Mouse (Mus musculus) naive thymus-derived CD4-positive, alpha-beta T cell, adult 2 months (primary cell): Measurements from ENCODE around the gene Kcnn4.

Experiments
- DNase-seq: peaks from one replicate; pipeline ENCODE4 v3.0.0-alpha.2; 2011; ENCODE audit warnings: low read depth

Kcnn4 gene

DNA sequence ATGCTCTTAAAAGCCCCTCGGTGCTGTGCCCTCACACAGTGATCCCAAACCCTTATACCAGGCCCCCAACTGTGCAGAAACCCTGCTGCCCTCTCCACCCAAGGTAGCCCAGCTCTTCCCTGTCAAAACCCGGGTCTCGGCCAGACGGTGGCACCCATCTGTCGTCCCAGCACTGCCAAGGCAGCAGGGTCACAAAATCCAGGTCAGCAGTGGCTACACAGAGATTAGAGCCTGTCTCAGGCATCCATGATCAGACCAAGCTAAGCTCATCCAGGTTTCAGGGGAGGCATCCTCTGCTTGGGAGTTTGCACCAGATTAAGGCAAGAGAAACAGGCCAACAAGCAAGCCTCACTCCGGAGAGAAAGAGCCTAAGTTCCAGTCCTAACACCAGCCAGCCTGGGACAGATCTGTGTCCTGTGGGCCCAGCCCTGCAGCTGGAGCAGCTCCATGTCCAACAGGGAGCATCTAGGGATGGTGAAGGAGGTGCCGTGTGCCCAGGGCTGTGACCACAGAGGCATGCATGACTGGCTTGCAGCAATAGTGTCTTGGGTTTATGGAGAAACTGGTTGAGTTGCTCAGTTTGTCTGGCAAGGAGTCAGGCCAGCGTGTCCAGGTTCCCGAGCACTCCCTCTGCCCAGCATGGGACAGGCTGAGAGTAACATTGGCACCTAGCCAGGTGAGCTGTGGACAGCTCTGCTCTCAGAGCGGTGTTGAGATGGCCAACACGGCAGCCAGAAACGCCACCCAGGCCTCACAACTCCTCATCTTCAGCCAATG lies 54.1 kb downstream of the Kcnn4 start:
- no peak for DNase-seq

DNA sequence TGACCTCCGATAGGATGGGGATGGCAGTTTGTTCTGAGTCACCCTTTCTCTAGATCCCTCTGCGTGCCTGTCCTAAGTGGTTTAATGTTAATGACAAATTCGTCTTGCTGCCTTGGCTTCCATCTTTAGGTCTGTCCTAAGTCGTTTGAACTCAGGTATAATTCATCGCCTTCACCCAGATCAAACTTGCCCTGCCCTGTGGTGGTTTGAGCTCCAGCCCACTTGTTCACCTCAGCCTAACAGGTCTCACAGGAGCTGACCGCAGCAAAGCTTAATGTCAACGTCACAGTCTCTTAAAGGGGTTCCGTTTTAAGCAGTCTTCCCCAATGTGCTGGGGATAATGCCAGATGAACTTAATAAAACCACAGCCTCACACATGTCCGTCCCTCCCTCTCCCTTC lies 55.9 kb downstream of the Kcnn4 start:
- DNase-seq: no peak

DNA sequence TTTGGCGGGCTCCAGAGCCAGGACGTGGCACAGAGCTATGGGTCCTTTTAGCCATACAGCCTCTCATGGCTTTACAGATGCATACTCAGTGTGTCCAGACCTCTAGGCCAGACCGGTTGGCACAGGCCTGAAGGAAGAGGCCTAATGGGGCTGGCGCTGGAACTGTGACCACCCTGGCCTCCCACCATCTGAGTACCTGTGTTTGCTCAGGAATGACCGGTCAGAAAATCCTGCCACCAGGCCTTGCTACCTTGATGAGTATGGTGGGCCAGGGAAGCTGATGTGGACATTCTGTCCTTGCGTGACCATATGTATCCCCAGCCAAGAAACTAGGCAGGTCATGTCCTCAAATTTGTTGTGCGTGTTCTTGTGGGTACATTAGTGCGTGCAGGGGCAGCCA lies 57.1 kb downstream of the Kcnn4 start:
- no peak for DNase-seq

DNA sequence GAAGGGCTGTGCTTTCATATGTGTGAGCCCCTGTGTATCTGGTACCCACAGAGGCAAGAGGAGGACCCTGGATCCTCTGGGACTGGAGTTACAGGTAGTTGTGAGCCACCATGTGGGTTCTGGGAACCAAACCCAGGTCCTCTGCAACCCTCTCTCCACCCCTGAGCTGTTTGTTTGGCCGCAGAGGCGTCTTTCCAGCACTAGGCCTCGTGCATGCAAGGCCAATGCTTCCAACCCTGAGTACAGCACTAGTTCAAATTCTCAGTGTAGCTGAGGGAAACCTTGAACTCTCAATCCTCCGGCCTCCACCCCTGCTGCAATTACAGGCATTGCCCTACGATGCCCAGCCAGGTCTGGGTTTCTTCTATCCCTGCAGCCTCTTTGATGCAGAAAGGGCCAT lies 58.7 kb downstream of the Kcnn4 start:
- DNase-seq: no peak

DNA sequence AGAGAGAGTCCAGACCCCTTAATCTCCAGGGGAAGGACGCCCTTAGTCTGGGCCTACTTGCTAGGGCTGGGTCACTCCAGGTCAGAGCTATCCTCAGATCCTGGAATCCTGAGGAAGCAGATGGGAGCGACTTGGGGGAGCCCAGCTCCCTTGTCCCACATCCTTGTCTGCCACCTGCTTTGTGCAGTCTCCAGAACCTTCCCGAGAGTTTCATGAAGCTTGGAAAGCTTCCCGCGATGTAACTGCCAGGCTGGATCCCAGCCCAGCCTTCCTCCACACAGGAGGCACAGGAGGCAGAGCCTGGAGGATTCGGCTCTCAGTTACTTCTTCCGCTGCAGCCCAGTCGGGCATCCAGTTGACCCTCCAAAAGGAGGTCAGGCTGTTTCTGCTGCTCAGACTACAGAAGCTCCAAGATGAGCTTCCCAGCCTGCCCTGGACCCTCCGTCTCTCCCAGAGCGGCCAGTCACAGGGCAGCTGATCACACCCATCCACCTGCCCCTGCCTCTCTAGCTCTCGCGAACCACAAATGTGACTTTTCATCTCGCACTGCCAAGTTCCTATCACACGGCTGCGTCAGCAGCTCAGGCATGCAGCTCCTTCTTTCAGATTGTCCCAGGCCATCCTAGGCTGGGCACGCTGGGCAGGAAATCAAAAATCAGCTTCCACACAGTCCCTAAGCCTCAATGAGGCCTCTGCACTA lies 59.5 kb downstream of the Kcnn4 start:
- no peak for DNase-seq

DNA sequence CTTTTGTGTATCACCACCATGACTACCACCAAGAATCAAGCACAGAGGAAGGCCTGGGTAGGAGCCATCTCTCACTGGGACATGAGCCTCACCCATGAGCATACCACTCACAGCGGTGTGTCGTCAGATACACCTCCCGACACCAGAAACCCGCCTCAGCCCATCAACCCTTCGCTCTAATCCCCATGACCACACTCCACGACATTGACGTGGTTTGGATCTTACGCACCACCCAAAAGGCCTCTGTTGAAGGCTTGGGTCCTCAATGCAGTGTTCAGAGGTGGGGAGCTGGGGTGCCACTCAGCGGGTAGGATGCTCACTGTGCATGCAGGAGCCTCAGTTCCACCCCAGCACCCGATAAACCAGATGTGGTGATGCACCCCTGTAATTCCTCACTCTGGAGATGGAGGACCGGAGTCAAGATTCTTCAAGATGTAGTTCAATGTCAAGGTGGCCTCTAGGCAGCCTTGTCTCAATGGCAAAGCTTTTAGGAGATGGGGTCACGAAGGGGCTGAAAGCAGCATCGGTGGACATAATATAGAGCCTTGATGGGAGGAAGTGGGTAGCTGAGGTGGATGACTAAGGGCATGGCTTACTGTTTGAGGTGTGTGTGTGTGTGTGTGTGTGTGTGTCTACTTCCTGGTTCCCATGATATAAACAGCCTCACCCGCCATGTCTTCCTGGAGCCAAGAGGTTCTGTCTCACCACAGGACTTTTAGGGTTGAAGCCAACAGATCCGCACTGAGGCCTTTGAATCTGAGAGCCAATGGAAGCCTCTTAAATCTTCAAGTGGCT lies 60.7 kb downstream of the Kcnn4 start:
- peak; percentile 83 for DNase-seq

DNA sequence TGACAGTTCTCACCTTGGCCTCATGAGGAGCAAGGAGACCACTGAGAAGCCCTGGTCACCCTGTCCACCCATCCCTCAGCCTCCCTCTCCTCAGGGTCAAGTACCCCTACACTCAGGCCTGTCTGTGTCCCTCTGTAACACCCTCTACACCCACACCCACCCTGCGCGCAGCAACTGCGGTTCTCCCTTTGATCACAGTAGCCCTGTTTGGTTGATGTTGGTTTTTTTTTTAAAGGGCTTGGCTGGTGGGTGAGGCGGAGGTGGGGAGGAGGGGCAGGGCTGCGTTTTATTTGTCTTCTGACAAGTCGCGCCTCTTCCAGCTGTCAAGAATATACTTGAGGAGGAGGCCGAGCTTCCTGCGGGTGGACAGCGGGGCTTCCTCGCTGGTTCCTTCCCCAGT lies 61.6 kb downstream of the Kcnn4 start:
- peak; percentile 75 for DNase-seq

DNA sequence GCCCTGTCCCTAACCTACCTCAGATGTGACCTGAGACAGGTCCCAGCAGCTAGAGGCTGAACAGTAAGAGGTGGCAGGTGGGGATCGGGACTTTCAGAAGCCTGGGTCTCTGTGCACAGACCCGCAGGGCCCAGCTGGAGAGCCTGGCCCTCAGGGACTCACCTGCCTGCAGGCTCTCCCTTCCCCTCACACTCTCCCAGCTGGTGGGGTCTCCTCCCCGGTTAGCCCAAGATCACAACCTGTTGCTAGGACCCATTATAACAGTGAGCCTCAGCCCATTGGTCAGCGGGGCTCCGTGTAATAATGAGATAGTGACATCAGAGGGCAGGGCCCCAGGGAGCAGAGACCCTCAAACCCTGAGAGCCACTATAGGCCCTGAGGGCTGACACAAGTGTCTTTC lies 65.2 kb downstream of the Kcnn4 start:
- DNase-seq: no peak
